Mouse (Mus musculus) heart, postnatal 0 days (tissue): ENCODE data around the gene Aldh6a1.

Experiments
- CTCF ChIP-seq: IDR thresholded peaks from 2 replicates; pipeline ENCODE4 v1.5.1; 2016; ENCODE audit warnings: antibody characterized with exemption, control low read depth, low read depth
- EP300 ChIP-seq: IDR thresholded peaks from 2 replicates; pipeline ENCODE4 v1.6.1; 2016; ENCODE audit warnings: antibody characterized with exemption, low read depth

DNA sequence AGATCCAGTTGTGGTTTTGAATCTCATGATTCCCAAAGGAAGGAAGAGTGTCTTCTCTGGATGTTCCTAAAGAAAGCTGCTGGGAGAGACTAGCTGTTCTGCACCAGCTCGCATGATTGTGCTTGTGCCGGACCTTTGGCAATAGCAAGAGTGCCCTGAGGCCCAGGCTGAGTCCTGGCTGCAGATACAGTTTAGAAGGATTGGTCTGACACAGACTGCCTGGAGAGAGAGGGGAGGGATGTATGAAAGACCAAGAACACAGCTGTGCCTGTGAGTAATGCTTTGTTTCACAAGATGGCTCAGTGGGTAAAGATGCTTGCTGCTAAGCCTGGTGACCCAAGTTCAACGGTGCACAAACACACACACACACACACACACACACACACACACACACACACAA, 12.1 kb upstream of the Aldh6a1 start:
- TF ChIP-seq EP300 (no peak), CTCF (no peak)
